Mouse (Mus musculus): ENCODE measurements at regions not wholly inside any gene's neighbourhood (a gene's known extent, or its start where the extent isn't known, plus 50 kb on each side); places are given as distances from the start of the nearest gene placed in this dataset.

GRCm38 (mm10) chr15:32043207-32043606, 133.9 kb upstream of the Tas2r119 start:
- no peak for TF ChIP-seq SMC3 (IDR thresholded peaks at IDR 0.05; ENCODE audit: low read depth, low read length)
- TF ChIP-seq CTCF (conservative IDR thresholded peaks at IDR 0.05 in 1 of 2, IDR thresholded peaks at IDR 0.05 in 1 of 2; ENCODE audit: low read depth in 2 of 2, low read length in 2 of 2), result no peak
- TF ChIP-seq POLR2A (IDR thresholded peaks at IDR 0.05; ENCODE audit: low read depth, low read length), result no peak
- TF ChIP-seq UBTF (IDR thresholded peaks at IDR 0.05; ENCODE audit: low read depth, low read length), result no peak
- no peak for TF ChIP-seq MEF2A (IDR thresholded peaks at IDR 0.05; ENCODE audit: borderline replicate concordance, low read depth, low read length)
- TF ChIP-seq EP300 (IDR thresholded peaks at IDR 0.05; ENCODE audit: low read length), result no peak
- TF ChIP-seq BHLHE40 (IDR thresholded peaks at IDR 0.05; ENCODE audit: low read depth, low read length), result no peak
- no peak for TF ChIP-seq POLR2AphosphoS2 (IDR thresholded peaks at IDR 0.05; ENCODE audit: low read depth, low read length)
- no peak for TF ChIP-seq MAFK (IDR thresholded peaks at IDR 0.05; ENCODE audit: insufficient replicate concordance, low read length)

Data from CH12.LX (cell line).